Mouse (Mus musculus): ENCODE data around the gene Lman2l. TPM values are rescaled to one million over a fixed set of nuclear protein-coding genes. Genes with fewer than 3 reads are reported as not detected.

The Lman2l gene
- 23.3 TPM for polyA plus RNA-seq (2017; shearing (Covaris generic))

GRCm38 (mm10) chr1:36444471-36445464 lies at the start of gene Lman2l:
Gene Lman2l (minus strand): TSS chr1:36445271.

GRCm38 (mm10) chr1:36471181-36472105 lies 26.4 kb upstream of the Lman2l start, which contains the start of gene Cnnm4:
Gene Cnnm4 (plus strand): TSS chr1:36471620.

GRCm38 (mm10) chr1:36371934-36372845 lies 72.9 kb downstream of the Lman2l start, which contains the start of gene Fer1l5:
Gene Fer1l5 (plus strand): TSS chr1:36372291.

Other genes with a start within 250 kb of the Lman2l start
- gene Uggt1, start 200.6 kb downstream of the Lman2l start, polyA plus RNA-seq (2017; shearing (Covaris generic)), result 86.8 TPM
- gene Neurl3, start 170.6 kb downstream of the Lman2l start, polyA plus RNA-seq (2017; shearing (Covaris generic)), result 602 TPM
- 634 TPM for gene Arid5a, start 137.5 kb downstream of the Lman2l start, polyA plus RNA-seq (2017; shearing (Covaris generic))
- gene Kansl3, start 76.1 kb downstream of the Lman2l start, polyA plus RNA-seq (2017; shearing (Covaris generic)), result 89.9 TPM
- 0.51 TPM for gene Fer1l5, start 73.0 kb downstream of the Lman2l start, polyA plus RNA-seq (2017; shearing (Covaris generic))
- gene Cnnm4, start 26.3 kb upstream of the Lman2l start, polyA plus RNA-seq (2017; shearing (Covaris generic)), result 4.6 TPM
- gene Cnnm3, start 66.6 kb upstream of the Lman2l start, polyA plus RNA-seq (2017; shearing (Covaris generic)), result 25.1 TPM
- gene Ankrd23, start 91.6 kb upstream of the Lman2l start, polyA plus RNA-seq (2017; shearing (Covaris generic)), result 12.6 TPM
- 1.9 TPM for gene Gm42417, start 94.2 kb upstream of the Lman2l start, polyA plus RNA-seq (2017; shearing (Covaris generic))
- 22.4 TPM for gene Ankrd39, start 102.2 kb upstream of the Lman2l start, polyA plus RNA-seq (2017; shearing (Covaris generic))
- 1.1 TPM for gene Sema4c, start 113.1 kb upstream of the Lman2l start, polyA plus RNA-seq (2017; shearing (Covaris generic))
- gene Fam178b, start 237.9 kb upstream of the Lman2l start, polyA plus RNA-seq (2017; shearing (Covaris generic)), result not detected
- 376 TPM for gene Cox5b, start 246.2 kb upstream of the Lman2l start, polyA plus RNA-seq (2017; shearing (Covaris generic))